Mouse (Mus musculus) heart, adult 8-10 months (tissue): Measurements from ENCODE around the gene Bckdhb. TPM values are rescaled to one million over a fixed set of nuclear protein-coding genes. Genes with fewer than 3 reads are reported as not detected.

Experiments
- DNase-seq: peaks from one replicate; pipeline ENCODE4 v3.0.0; 2022; ENCODE audit warnings: low spot score
- total RNA-seq, 4 experiments: library from RNA; stranded (reverse); gene quantifications; 2 replicates each; pipeline ENCODE4 v1.2.4; 2022

Bckdhb gene
- total RNA-seq, 4 experiments from 2014 or later, result 103 to 114 (median 108) TPM

DNA sequence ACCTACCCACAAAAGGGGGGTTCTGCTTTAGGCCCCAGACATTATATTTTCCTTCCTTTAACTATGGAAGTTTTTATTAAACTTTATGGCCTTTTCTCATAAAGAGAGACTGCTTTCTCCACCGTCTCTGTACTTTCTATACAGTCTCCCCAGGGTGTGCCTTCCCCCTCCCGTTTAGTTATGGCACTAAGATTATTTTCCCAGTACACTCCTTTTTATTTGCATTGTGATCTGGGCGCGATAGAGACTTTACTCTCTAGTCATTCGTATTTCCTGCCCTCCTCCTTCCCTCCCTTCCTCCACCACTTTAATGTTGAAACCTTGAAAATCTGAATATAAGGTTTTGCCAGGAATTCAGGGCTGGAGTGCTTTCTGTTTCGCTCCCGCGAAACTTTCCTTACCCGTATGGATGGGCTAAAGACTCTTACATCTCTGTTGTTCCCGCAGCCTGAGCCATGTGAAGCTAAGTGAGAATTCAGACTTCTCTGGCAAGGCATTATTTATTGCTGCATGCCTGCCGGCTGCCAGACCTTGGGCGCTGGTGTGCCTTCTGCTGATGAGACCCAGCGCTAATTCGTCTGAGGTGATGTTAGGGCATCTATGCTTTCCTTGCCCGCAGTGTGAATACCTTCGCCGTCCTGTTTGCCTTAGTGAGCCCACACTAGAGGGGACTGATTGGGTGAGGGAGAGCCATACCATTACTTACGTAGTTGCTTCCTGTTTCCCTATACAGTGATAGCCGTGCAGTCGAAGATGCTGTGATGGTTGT, 182.3 kb downstream of the Bckdhb start:
- no peak for DNase-seq

DNA sequence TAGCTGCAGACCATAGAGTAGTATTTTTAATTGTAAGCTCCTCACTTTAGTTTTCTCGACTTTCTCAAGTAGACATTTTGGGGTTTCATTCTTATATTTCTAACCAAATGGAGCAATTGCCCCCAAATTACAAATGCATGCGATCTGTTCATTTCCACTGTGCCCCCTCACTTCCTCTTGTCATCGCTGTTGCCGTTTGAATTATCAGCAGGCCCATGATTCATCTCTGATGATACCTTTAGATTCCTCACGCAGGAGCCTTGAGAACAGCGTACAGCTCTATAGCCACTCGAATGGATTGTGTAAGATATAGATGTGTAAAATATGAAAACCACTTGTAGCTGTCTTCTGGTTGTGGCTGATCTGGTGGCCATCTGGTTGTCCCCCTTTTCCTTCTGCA, 183.6 kb downstream of the Bckdhb start:
- DNase-seq, result no peak

DNA sequence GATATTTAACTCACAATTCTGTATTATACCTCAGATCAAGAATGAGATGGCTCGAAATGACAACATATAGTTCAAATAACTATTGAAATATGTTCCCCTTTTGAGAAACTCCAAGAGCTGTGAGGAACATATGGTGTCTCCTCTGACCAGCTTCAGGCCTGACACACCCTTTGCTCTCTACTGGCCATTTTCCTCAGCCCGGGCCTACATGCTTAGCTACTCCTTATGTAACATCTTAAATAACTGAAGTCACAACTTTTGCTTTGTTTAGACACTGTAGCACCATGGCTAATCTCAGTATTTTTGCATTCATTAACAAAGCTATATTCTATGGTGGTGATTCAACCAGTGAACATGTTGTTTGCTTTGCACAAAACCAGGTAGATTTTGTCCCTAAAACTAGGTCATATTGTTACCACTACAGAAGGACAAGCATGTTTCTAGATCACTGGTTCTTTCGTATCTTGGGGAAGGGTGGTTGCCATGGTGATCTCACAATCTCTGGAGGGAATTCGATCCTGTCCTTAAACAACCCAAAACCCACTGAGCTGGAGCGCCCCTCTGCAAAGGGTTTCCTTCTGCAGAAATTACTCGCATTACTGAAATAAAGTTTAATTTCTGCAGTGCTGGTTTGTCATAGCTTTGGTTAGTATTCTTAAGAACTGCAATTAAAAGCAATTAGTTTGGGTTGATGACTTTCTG, 185.0 kb downstream of the Bckdhb start:
- no peak for DNase-seq

DNA sequence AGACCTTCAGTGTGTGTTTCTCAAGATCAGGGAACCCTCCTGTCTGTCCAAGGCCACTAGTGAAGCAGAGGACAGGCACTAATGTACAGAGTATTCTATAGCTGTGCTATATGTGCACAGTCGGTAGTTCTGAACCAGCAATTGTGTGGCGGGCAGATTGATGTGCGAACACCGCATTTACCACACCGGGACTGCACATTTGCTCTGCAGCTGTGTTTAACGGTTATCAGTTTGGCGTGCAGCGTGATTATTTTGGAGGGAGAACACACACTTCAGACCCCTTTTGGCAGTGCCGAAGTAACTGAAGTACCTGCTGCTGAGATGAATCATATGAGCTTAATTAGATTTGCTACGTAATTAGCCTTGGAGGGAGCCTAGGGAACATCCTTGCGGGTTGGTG, 185.7 kb downstream of the Bckdhb start:
- DNase-seq, result no peak

DNA sequence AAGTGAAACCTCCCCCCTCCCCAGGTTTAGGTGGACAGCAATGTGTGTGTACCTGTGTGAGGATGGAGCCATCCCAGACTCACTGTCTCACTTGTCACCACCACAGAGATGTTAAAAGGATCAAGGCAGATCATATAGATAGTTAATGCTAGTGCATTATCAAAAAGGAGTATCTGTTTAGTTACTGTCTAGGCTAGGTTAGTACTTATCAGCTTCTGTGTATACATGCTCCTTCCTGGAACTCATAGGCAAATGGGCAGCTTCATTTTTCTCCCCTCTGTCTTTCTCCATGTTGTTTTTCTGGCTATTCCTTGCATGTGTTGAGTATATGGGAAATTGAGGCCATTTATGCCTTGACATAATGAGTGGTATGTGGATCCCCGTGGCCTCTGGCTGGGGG, 187.4 kb downstream of the Bckdhb start:
- no peak for DNase-seq

DNA sequence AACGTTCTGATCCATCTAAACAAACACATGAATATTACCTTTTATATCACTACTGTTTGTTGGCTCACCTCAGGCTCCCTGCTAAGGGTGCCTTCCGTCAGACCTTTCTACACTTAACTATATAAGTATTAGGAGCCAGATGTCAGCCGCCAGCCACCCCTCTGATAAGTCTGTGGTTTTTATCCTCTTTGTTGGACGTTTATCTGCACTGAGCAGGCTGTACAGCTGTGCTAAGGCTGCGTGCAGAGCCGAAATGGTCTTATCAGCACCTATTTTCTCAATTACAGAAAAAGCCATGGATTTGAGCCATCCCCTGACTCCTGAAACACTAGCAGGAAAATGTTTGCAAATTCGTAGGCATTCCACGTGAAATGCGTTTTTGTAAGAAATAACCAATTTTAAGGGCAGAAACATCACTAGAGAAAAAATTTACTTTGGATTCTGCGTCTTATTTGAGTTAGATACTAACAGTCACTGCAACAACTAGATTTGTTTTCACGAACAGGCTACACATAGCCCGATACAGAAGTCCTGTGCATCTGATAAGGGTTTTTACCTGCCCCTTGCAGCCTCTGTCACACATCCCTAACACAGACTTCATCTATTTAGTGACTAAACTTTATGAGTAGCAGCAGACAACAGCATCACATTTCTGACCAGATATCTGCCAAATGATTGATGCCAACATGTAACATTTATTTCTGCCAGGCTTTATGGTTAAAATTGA, 188.1 kb downstream of the Bckdhb start:
- DNase-seq, result no peak

DNA sequence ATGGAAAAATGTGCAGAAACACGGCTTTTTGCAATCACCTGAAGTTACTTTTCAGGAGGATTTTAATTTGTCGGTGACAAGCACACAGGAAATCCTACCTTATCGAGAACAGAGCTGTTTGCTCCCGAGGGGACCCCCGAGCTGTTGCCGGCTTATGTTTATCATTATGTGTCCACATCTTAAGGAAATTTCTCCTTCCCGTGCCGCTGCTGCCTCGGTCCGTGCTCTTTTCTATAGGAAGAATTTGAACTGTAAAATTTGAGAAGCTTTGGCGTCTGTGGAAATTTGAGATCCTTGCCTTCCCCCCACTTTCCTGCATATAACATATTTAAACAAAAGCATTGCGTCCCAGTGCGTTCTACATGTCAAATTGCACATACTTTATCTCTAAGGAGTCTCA, 189.3 kb downstream of the Bckdhb start:
- no peak for DNase-seq

DNA sequence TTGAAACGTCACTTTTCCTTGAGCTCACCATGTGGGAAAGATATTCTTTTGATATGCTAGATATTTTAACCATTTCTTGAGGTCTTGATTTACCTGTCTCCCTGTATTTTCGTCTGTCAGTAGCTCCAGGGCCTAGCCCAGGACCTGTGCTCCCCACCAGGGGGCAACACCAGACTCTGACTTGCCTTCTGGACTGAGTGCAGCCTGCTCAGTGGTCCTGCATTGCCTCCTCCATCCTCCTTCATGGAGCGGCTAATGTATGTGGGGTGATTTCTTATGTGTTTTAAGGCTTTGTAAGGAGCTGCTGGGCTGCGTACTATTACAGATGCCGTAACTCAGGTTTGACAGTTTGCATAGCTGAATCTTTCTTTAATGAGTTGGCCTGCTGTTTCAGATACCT, 192.4 kb downstream of the Bckdhb start:
- no peak for DNase-seq

DNA sequence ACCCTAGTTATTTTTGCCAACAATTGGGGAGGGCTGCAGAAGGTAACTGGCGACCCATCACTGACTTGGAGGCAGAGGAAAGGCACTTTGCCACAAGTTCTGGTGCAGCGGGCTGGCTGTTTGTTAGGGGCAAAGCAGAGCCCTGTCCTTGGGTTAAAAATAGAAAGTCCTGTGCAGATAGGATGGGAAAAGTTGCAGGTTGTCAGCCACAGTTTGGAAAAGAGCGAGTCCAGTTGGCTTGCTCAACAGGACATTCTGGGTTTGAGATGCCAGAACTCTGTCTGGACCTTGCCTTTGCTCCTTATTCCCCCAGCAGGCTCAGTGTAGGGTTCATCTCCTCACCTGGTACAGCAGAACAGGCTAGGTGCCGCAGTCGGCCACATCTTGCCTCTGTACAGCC, 200.1 kb downstream of the Bckdhb start:
- peak; percentile 26 for DNase-seq

DNA sequence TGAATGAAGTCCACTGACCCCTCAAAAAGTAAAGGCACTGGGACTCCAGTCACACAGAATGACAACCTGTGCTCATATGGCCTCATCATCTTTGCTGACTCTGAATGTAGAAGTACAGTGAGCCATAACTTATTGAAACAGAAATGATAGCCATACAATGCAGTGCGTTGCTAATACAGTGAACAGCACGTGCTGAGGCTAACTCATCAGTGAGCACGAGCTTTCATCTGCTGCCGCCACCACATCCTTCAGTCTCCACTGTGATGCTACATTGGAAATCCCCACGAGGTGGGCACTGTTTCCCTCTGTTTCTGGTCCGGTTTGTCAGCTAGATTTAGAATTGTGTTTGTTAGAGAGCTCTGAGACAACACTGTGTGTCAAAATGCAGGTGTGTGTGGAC, 205.4 kb downstream of the Bckdhb start:
- no peak for DNase-seq

DNA sequence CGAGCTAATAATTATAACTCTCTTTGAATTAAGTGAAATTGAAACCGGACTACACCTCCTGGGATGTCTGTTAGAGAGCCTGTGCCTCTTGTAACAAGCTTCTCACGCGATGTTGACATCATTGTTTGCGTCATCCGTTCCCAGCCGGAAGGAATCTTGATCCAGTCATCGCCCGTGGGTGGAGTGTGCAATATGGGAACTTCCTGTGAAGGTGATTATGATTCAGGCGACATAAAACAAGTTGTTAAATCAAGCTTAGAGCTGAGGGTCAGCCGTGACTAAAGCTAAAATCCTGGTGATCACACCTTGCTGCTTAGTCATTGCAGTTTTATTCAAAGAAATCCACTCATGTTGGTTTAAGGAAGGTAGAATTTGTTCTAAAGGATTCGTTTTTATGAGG, 210.1 kb downstream of the Bckdhb start:
- DNase-seq, result no peak

DNA sequence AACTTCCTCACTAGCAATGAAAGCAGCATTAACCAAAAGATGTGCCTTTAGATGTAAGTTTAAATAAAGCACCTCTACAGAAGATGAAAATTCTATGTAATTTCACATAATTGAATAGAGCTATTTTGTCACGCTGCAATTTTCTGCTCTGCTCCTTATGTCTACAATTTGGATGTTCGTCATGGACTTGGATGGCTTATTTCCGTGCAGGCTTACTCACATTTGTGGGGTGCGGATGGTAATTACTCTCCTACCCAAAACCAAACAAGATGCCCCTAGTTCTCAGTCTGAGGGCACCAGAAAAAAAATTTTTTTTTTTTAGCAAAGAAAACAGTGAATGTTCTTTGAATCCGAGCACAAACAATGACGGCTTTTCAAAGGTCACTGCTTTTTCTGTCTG, 212.2 kb downstream of the Bckdhb start:
- no peak for DNase-seq

DNA sequence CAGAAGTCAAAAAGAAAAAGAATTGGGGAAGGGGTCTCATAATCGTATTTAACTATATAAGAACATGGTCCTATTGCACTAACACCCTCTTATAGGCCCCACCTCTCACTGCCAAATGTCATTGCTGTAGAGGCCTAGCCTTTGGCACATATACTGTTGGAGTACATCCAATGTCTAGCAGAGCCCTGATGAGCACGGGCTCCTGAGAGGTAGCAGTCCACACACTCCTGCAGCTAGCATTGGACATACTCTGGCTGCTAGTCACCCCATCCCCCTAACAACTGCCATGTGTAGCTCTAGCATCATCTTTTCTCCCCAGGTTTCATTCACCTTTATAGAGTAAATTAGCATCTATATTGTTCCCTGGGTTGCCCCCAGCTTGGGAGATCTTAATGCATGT, 223.2 kb downstream of the Bckdhb start:
- no peak for DNase-seq

Other genes with a start within 250 kb of the Bckdhb start
- gene Elovl4, start 118.9 kb upstream of the Bckdhb start, total RNA-seq, result under 1 TPM; 0.17 to 0.38 (median 0.32) TPM
- under 1 TPM in 2 of 4 experiments, not detected in 2; 0.29 to 0.33 TPM for gene Ttk, start 90.5 kb upstream of the Bckdhb start, total RNA-seq